Mouse (Mus musculus): ENCODE results near the gene Brf1.

Brf1 gene

GRCm38 (mm10) chr12:113000294-113001132 lies at the start of gene Brf1:
Gene Brf1, minus strand, starts transcription at chr12:113000704.
- peak; percentile 97 to 99 for DNase-seq

- DNase-seq = no peak
These were observed 49.3 kb upstream of the Brf1 start for GRCm38 (mm10) chr12:113049836-113050235.

GRCm38 (mm10) chr12:113048103-113048502 lies 47.6 kb upstream of the Brf1 start:
- no peak for DNase-seq

- no peak for DNase-seq
These were observed 46.4 kb upstream of the Brf1 start for GRCm38 (mm10) chr12:113046861-113047260.

GRCm38 (mm10) chr12:113044916-113045677 lies 44.6 kb upstream of the Brf1 start:
- DNase-seq = peak; percentile 43 to 65

- no peak for DNase-seq
These were observed 42.0 kb upstream of the Brf1 start for GRCm38 (mm10) chr12:113042543-113042942.

- DNase-seq = peak in 1 of 2 experiments; percentile 37
These were observed 41.3 kb upstream of the Brf1 start for GRCm38 (mm10) chr12:113041481-113042439.

DNA sequence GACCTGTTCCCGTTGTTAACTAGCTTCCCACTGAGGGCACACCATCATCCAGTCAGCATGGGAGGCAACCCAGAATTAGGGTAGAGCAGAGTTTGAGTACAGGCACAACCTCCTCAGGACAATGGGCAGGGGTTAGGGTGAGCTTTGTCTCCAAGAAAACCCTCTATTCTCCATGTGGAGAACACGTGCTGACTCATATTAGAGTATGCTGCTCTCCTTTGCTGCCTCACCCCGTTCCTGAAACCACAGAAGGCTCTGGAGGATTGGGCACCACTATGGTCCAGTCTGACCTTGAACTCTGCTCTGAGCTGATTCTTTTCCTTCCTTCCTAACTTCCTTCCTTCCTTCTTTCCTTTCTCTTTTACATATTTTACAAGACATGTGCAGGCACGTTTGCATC lies 37.9 kb upstream of the Brf1 start:
- DNase-seq = no peak

GRCm38 (mm10) chr12:113036996-113037395 lies 36.5 kb upstream of the Brf1 start:
- DNase-seq = no peak

- no peak for DNase-seq
These were observed 34.6 kb upstream of the Brf1 start for GRCm38 (mm10) chr12:113035093-113035492.

DNA sequence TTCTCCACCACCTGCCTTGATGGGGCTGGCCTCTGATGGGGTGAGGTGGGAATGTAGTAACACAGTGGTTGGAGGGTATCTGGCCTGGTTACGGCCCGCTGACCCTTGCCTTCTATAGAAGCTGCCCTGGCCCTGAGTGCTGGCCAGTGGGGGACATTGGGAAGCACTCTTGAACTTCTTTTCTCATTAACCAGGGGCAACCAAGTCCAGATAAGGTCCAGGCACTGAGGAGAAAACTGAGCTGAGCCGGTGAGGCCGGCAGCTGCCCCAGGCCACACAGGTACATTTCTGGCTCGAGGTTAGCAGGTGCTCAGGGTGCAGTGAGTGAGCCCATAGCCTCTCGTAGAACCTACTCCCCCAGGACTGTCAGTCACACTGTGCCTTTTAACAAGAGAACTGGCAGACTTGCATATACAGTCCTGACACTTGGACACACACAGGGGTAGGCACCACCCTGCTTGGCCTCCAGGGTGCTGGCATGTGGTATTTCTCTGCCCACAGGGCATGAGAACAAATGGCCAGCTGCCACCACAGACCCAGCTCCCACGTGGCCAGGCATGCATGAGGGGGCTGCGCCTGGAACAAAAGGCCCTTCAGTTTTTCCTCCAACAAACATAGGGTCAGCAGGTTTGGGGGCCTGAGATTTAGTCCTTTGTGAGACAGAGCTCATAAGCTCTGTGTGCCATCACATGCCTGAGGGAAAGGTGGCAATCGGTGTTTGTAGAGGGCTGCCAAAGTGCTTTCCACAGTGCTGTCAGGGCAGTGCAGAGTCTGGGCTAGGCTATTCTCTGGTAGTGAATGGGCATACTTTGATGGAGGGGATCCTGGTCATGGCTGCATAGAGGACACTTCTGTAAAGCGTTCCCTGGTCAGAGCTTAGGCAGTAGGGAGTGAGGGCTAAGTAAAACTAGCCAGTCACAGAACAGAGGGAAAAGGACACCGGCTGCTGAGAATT lies 32.1 kb upstream of the Brf1 start:
- DNase-seq = peak; percentile 77 to 85

- DNase-seq = no peak
These were observed 30.9 kb upstream of the Brf1 start for GRCm38 (mm10) chr12:113031441-113031840.

GRCm38 (mm10) chr12:113030993-113031392 lies 30.5 kb upstream of the Brf1 start:
- DNase-seq = no peak

GRCm38 (mm10) chr12:113030046-113030445 lies 29.5 kb upstream of the Brf1 start:
- peak in 1 of 2 experiments; percentile 23 for DNase-seq

DNA sequence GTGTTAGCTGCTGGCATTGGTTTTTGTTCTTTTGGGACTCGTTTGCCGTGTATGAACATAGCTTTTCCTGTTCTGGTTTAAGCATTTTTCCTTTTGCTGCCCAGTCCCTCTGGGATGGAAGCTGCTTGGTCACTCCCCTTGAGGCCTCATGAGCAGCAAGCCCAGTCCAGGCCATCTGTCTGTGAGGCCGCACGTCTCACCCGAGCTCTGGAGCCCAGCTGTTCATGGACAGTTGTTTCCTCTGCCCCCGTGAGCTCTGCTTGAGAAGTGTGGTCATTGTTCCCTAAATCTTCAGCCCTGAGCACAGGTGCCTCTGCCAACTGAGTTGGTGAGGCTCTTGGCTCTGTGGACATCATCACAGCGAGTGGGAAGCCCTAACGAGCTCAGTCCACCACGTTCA lies 28.4 kb upstream of the Brf1 start:
- peak in 1 of 2 experiments; percentile 18 for DNase-seq

DNA sequence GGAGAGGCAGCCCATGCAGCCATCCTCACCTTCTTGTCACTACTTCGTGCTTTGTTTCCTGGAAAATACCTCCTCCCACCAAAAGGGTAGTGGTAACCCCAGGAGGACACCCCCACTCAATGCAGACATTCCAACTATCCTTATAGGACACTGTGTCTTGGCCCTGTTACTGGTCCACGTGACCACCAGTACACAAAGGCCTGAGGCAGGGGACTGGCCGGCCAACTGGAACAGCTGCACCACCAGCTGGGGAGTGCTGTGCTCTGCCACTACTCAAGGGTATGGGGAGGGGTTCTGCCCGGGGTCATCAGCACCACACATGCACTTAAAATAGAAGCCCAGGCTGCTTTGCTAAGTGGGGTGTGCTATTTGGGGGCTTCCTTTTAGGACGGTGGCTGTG lies 27.6 kb upstream of the Brf1 start:
- DNase-seq = no peak

DNA sequence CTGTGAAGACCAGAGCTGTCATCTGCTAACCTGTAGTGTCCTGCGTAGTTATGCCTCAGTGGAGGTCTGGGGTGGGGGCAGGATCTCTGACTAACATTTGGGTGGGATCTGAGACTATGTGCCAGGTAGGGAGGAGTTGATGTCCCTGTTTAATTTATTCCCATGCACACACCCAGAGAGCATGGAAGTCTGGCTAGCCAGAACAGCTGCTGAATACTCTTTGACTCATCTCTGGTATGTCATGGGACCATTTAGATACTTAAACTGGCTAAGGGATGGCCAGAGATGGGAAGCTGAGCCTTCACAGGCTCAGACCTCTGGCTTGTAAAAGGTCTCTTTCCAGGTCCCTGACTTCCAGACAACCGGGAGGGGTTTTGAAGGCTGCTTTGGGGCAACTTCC lies 27.0 kb upstream of the Brf1 start:
- no peak for DNase-seq

DNA sequence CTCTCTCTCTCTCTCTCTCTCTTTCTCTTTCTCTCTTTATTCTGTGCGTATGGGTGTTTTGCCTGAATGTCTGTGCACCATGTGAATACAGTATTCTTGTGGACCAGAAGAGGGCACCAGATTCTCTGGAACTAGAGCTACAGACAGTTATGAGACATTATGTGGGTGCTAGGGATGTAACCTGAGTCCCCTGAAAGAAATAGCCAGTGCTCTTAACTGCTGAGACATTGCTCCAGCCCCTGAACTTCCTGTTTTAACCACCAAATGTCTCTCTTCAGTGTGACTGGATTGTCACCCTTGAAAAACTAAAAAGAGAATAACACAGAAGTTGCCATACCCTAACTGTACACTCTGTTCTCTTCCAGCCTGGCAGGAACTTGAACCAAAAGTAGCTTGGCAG lies 26.1 kb upstream of the Brf1 start:
- no peak for DNase-seq

GRCm38 (mm10) chr12:113023082-113023481 lies 22.6 kb upstream of the Brf1 start:
- DNase-seq = no peak

- no peak for DNase-seq
These were observed 21.0 kb upstream of the Brf1 start for GRCm38 (mm10) chr12:113021488-113021887.

GRCm38 (mm10) chr12:113018763-113019162 lies 18.3 kb upstream of the Brf1 start:
- no peak for DNase-seq
